Mouse (Mus musculus) effector memory CD4-positive, alpha-beta T cell, adult 7 months (primary cell): ENCODE measurements around the gene Lmln. TPM values are rescaled to one million over a fixed set of nuclear protein-coding genes. Genes with fewer than 3 reads are reported as not detected.

Experiments used
- polyA plus RNA-seq: library from polyadenylated mRNA; unstranded; fragments of 100-300 nt; shearing (Covaris generic); gene quantifications from one replicate; pipeline ENCODE4 v1.2.1, GENCODE M21; 2017

Lmln gene
- 1.5 TPM for polyA plus RNA-seq

GRCm38 (mm10) chr16:33062024-33062681 lies at the start of gene Lmln:
TSS of gene Lmln (plus strand) at chr16:33062521.

GRCm38 (mm10) chr16:33056095-33056785 lies 6.1 kb upstream of the Lmln start, which contains the start of the genes Iqcg and Rpl35a:
TSS of gene Iqcg (minus strand) at chr16:33056218.
TSS of gene Rpl35a (plus strand) at chr16:33056453.

Other genes starting within 250 kb of the Lmln start
- gene Fyttd1, start 185.0 kb upstream of the Lmln start, polyA plus RNA-seq, result 61.0 TPM
- 8.5 TPM for gene Rubcn, start 184.8 kb upstream of the Lmln start, polyA plus RNA-seq
- gene Lrch3, start 148.4 kb upstream of the Lmln start, polyA plus RNA-seq, result 68.6 TPM
- gene Iqcg, start 6.3 kb upstream of the Lmln start, polyA plus RNA-seq, result 1.9 TPM
- 613 TPM for gene Rpl35a, start 6.1 kb upstream of the Lmln start, polyA plus RNA-seq
- gene Osbpl11, start 122.5 kb downstream of the Lmln start, polyA plus RNA-seq, result 23.4 TPM
- 70.8 TPM for gene Snx4, start 188.9 kb downstream of the Lmln start, polyA plus RNA-seq